Mouse (Mus musculus): ENCODE measurements around the gene Mtmr11.

GRCm38 (mm10) chr3:96173185-96173584 lies 11.4 kb downstream of the Mtmr11 start:
- TF ChIP-seq CTCF (IDR thresholded peaks at IDR 0.05; ENCODE audit: insufficient read depth, low read length) (no peak), POLR2A (IDR thresholded peaks at IDR 0.05; ENCODE audit: borderline replicate concordance, extremely low read depth, low read depth, low read length) (no peak)

All from lung, adult 2 months (tissue).